Mouse (Mus musculus) forebrain, embryonic 15.5 days (tissue): Measurements from ENCODE around the gene Myo9b. TPM values are rescaled to one million over a fixed set of nuclear protein-coding genes. Genes with fewer than 3 reads are reported as not detected.
"Not testable (repeated sequence)": the region's sequence is repeated elsewhere in the genome, so short reads cannot be mapped to it uniquely, and the experiment has no call there.

Experiments used
- ATAC-seq: fragments of 200-750 bp; cut with Nextera tagmentation; replicated peaks from 2 replicates; pipeline ENCODE4 v1.8.0; 2017; ENCODE audit warnings: mild to moderate bottlenecking, moderate TSS enrichment, moderate library complexity
- H3K27ac ChIP-seq: fragments of 300-500 bp; sonication (generic); replicated peaks from 2 replicates; pipeline ENCODE4 v1.5.1; 2015; ENCODE audit warnings: mild to moderate bottlenecking, inconsistent platforms
- H3K27me3 ChIP-seq: fragments of 300-500 bp; sonication (generic); 2 replicates; pipeline ENCODE4 v1.6.1; 2015; ENCODE audit warnings: inconsistent platforms
- H3K36me3 ChIP-seq: fragments of 300-500 bp; sonication (generic); 2 replicates; pipeline ENCODE4 v1.6.1; 2015; ENCODE audit warnings: mild to moderate bottlenecking, inconsistent platforms
- H3K4me1 ChIP-seq: fragments of 300-500 bp; sonication (generic); 2 replicates; pipeline ENCODE4 v1.6.1; 2015; ENCODE audit warnings: inconsistent platforms
- H3K4me2 ChIP-seq: fragments of 300-500 bp; sonication (generic); replicated peaks from 2 replicates; pipeline ENCODE4 v1.6.1; 2015; ENCODE audit warnings: mild to moderate bottlenecking, inconsistent platforms
- H3K4me3 ChIP-seq: fragments of 300-500 bp; sonication (generic); 2 replicates; pipeline ENCODE4 v1.5.1; 2015; ENCODE audit warnings: mild to moderate bottlenecking, inconsistent platforms
- H3K9ac ChIP-seq: fragments of 300-500 bp; sonication (generic); replicated peaks from 2 replicates; pipeline ENCODE4 v1.6.1; 2015; ENCODE audit warnings: mild to moderate bottlenecking, inconsistent platforms
- H3K9me3 ChIP-seq: fragments of 300-500 bp; sonication (generic); 2 replicates; pipeline ENCODE4 v1.6.1; 2016; ENCODE audit warnings: inconsistent platforms
- WGBS: fragments of 180-500 bp; shearing (Covaris S2); methylation state at CpG from one replicate; pipeline ENCODE4 v1.1.7; 2015; ENCODE audit warnings: mixed read lengths; 5-methylcytosine and 5-hydroxymethylcytosine counted together
- polyA plus RNA-seq: library from polyadenylated mRNA; unstranded; fragments of >200 nt; fragmentation: Nextera tagmentation; extraction: Ambion mirVana; gene quantifications from 2 replicates; pipeline ENCODE4 v1.2.1, GENCODE M21; 2015

The Myo9b gene
- polyA plus RNA-seq: 20.0 and 21.6 TPM in 2 replicates

GRCm38 (mm10) chr8:71272286-71273150 is at the start of gene Myo9b, which contains the start of gene Haus8:
Gene Myo9b, plus strand, starts transcription at chr8:71272714.
Gene Haus8, minus strand, starts transcription at chr8:71272934.
- peaks cover 34% of the 10 kb centered on the region for H3K4me1 ChIP-seq
- peak within 1 kb of the TSS; percentile 82 for H3K27ac ChIP-seq
- under 1% methylated on average over 84 of the region's 84 CpGs for WGBS
- no peaks in the 10 kb centered on the region for H3K9me3 ChIP-seq
- peak; percentile 97 for ATAC-seq
- H3K4me2 ChIP-seq: peak within 1 kb of the TSS; percentile 64
- peak within 1 kb of the TSS; percentile 76 for H3K4me3 ChIP-seq
- no peaks in the 10 kb centered on the region; the same call in 1 of the 2 replicates for H3K36me3 ChIP-seq
- H3K9ac ChIP-seq: peak within 1 kb of the TSS; percentile 71
- H3K27me3 ChIP-seq: no peaks in the 10 kb centered on the region

GRCm38 (mm10) chr8:71224560-71224959 is 48.0 kb upstream of the Myo9b start:
- 49% methylated on average over 2 of the region's 2 CpGs for WGBS
- no peak overlapping the region for H3K27ac ChIP-seq

GRCm38 (mm10) chr8:71242757-71243156 is 29.8 kb upstream of the Myo9b start:
- Histone ChIP-seq H3K4me3 (no peak overlapping the region), H3K27me3 (no peaks in the 10 kb centered on the region), H3K4me1 (no peaks in the 10 kb centered on the region), H3K4me2 (no peak overlapping the region), H3K36me3 (no peaks in the 10 kb centered on the region), H3K9ac (no peak overlapping the region), H3K9me3 (no peaks in the 10 kb centered on the region), H3K27ac (no peak overlapping the region)
- WGBS: 86% methylated on average over 2 of the region's 2 CpGs
- no peak for ATAC-seq

More at GRCm38 (mm10) chr8:71224560-71224959, 48.0 kb upstream of the Myo9b start:
- H3K4me2 ChIP-seq: no peak overlapping the region
- no peaks in the 10 kb centered on the region for H3K9me3 ChIP-seq
- H3K4me3 ChIP-seq: no peak overlapping the region
- no peak for ATAC-seq
- H3K4me1 ChIP-seq: no peaks in the 10 kb centered on the region
- no peaks in the 10 kb centered on the region for H3K27me3 ChIP-seq
- H3K36me3 ChIP-seq: no peaks in the 10 kb centered on the region
- no peak overlapping the region for H3K9ac ChIP-seq

- no peaks in the 10 kb centered on the region for H3K27me3 ChIP-seq
- H3K27ac ChIP-seq: no peak overlapping the region
- no peak overlapping the region for H3K4me2 ChIP-seq
- no peak for ATAC-seq
- H3K4me1 ChIP-seq: no peaks in the 10 kb centered on the region
- H3K9me3 ChIP-seq: no peaks in the 10 kb centered on the region
- peaks cover 14% of the 10 kb centered on the region for H3K36me3 ChIP-seq
- no peak overlapping the region for H3K4me3 ChIP-seq
- 100% methylated on average over 1 of the region's 1 CpGs for WGBS
- H3K9ac ChIP-seq: no peak overlapping the region
Measured at GRCm38 (mm10) chr8:71248203-71248602, 24.3 kb upstream of the Myo9b start.

GRCm38 (mm10) chr8:71256545-71257232 is 15.8 kb upstream of the Myo9b start:
- no peaks in the 10 kb centered on the region for H3K4me1 ChIP-seq
- peaks cover 39% of the 10 kb centered on the region for H3K36me3 ChIP-seq
- H3K9ac ChIP-seq: no peak overlapping the region
- no peak overlapping the region for H3K4me2 ChIP-seq
- 89% methylated on average over 3 of the region's 3 CpGs for WGBS
- H3K27ac ChIP-seq: no peak overlapping the region
- no peak overlapping the region for H3K4me3 ChIP-seq
- no peaks in the 10 kb centered on the region for H3K27me3 ChIP-seq
- no peaks in the 10 kb centered on the region for H3K9me3 ChIP-seq
- ATAC-seq: no peak

- H3K9ac ChIP-seq: no peak overlapping the region
- H3K4me3 ChIP-seq: no peak overlapping the region
- no peaks in the 10 kb centered on the region for H3K27me3 ChIP-seq
- no peak overlapping the region for H3K4me2 ChIP-seq
- peaks cover 19% of the 10 kb centered on the region; the same call in 1 of the 2 replicates for H3K36me3 ChIP-seq
- H3K9me3 ChIP-seq: no peaks in the 10 kb centered on the region
- no peak for ATAC-seq
- H3K4me1 ChIP-seq: no peaks in the 10 kb centered on the region
- H3K27ac ChIP-seq: no peak overlapping the region
Measured at GRCm38 (mm10) chr8:71261234-71261633, 11.3 kb upstream of the Myo9b start.

- ATAC-seq: no peak
- H3K4me2 ChIP-seq: no peak overlapping the region
- H3K9ac ChIP-seq: no peak overlapping the region
- WGBS: 99% methylated on average over 2 of the region's 2 CpGs
- no peaks in the 10 kb centered on the region for H3K27me3 ChIP-seq
- H3K4me1 ChIP-seq: peaks cover 10% of the 10 kb centered on the region
- peaks cover 4% of the 10 kb centered on the region; the same call in 1 of the 2 replicates for H3K36me3 ChIP-seq
- H3K9me3 ChIP-seq: no peaks in the 10 kb centered on the region
- no peak overlapping the region for H3K4me3 ChIP-seq
- no peak overlapping the region for H3K27ac ChIP-seq
Measured at GRCm38 (mm10) chr8:71267690-71268089, 4.8 kb upstream of the Myo9b start.

GRCm38 (mm10) chr8:71268286-71268685 is 4.2 kb upstream of the Myo9b start:
- not testable (repeated sequence) for H3K27me3 ChIP-seq, H3K4me3 ChIP-seq, H3K4me2 ChIP-seq, H3K9ac ChIP-seq, H3K27ac ChIP-seq, H3K9me3 ChIP-seq, H3K36me3 ChIP-seq, ATAC-seq
- WGBS: 98% methylated on average over 6 of the region's 6 CpGs
- peaks cover 12% of the 10 kb centered on the region for H3K4me1 ChIP-seq

GRCm38 (mm10) chr8:71271630-71272029 is 884 bp upstream of the Myo9b start:
- peak; percentile 9; the same call in 1 of the 2 replicates for ATAC-seq
- Histone ChIP-seq H3K4me2 (peak overlapping the region; percentile 64), H3K9me3 (no peaks in the 10 kb centered on the region), H3K36me3 (no peaks in the 10 kb centered on the region; the same call in 1 of the 2 replicates), H3K4me3 (peak overlapping the region; percentile 76), H3K4me1 (peaks cover 34% of the 10 kb centered on the region), H3K27me3 (no peaks in the 10 kb centered on the region), H3K9ac (peak overlapping the region; percentile 71), H3K27ac (peak overlapping the region; percentile 82; the same call in 1 of the 2 replicates)
- WGBS: 20% methylated on average over 5 of the region's 5 CpGs

- no peaks in the 10 kb centered on the region for H3K27me3 ChIP-seq
- WGBS: under 1% methylated on average over 14 of the region's 14 CpGs
- no peaks in the 10 kb centered on the region for H3K9me3 ChIP-seq
- peak overlapping the region; percentile 76 for H3K4me3 ChIP-seq
- H3K4me1 ChIP-seq: peaks cover 34% of the 10 kb centered on the region
- peak overlapping the region; percentile 64 for H3K4me2 ChIP-seq
- peak overlapping the region; percentile 82 for H3K27ac ChIP-seq
- H3K36me3 ChIP-seq: no peaks in the 10 kb centered on the region; the same call in 1 of the 2 replicates
- H3K9ac ChIP-seq: peak overlapping the region; percentile 65
- ATAC-seq: no peak
Measured at GRCm38 (mm10) chr8:71273151-71273510, 617 bp downstream of the Myo9b start.

GRCm38 (mm10) chr8:71274478-71274877 is 2.0 kb downstream of the Myo9b start:
- Histone ChIP-seq H3K9ac (no peak overlapping the region), H3K4me2 (no peak overlapping the region), H3K27ac (no peak overlapping the region), H3K36me3 (no peaks in the 10 kb centered on the region; the same call in 1 of the 2 replicates), H3K4me1 (peaks cover 34% of the 10 kb centered on the region), H3K4me3 (no peak overlapping the region), H3K27me3 (no peaks in the 10 kb centered on the region), H3K9me3 (no peaks in the 10 kb centered on the region)
- no peak for ATAC-seq

GRCm38 (mm10) chr8:71276166-71276565 is 3.7 kb downstream of the Myo9b start:
- WGBS: 86% methylated on average over 3 of the region's 3 CpGs
- no peak for ATAC-seq
- H3K4me2 ChIP-seq: no peak overlapping the region

More at GRCm38 (mm10) chr8:71276166-71276565, 3.7 kb downstream of the Myo9b start:
- Histone ChIP-seq H3K4me3 (no peak overlapping the region), H3K4me1 (peaks cover 30% of the 10 kb centered on the region), H3K9me3 (no peaks in the 10 kb centered on the region), H3K27me3 (no peaks in the 10 kb centered on the region), H3K36me3 (no peaks in the 10 kb centered on the region; the same call in 1 of the 2 replicates), H3K9ac (no peak overlapping the region), H3K27ac (no peak overlapping the region)
